Comparison of ENCODE assay signal across 12 mouse cellular contexts in the genomic region with DNA sequence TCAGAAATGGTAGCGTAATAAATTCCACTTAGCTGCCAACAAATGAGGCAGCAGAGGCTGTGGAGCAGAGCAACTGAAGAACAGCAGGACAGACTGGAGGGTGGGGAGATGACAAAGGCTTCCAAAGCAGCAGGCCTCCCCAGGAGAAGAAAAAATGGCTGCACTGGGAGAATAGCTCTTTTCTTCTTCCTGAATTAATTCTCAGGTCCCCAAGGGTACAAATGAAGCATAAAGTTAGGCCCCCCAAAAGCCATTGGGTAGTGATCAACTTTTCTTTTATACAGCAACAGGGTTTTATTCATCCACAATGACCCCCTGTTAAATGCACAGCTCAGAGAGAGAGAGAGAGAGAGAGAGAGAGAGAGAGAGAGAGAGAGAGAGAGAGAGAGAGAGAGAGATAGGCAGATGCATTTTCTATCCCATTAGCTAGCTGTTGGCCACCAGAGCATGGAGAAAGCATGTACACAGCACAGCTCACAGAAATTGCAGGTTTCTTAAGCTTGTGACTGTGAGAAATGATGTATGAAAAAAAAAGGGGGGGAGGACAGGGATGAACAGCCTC. TPM values are rescaled to one million over a fixed set of nuclear protein-coding genes. Genes with fewer than 3 reads are reported as not detected.
DNase-seq lines count a peak whose midpoint lies in the region; ATAC-seq lines count a peak whose summit lies in the region.
"Had no signal": no experiment of that assay in that cellular context is flagged by ENCODE, and none has a peak within 500 bp of the region (broad histone marks: within the 10 kb centered on the region; RNA-seq: fewer than 3 reads in every experiment).

No protein-coding gene starts in this region.

- peak; percentile 95 for ATAC-seq in frontal cortex, adult (ENCODE audit: low TSS enrichment)
- ATAC-seq in forebrain, embryonic 16.5 days, result peak; percentile 83

- H3K4me1 ChIP-seq in forebrain, embryonic 16.5 days (replicated peaks; ENCODE audit: control insufficient read depth, insufficient read depth, low read length), result peaks cover 6% of the 10 kb centered on the region

- no peak overlapping the region for H3K9ac ChIP-seq in forebrain, embryonic 16.5 days (replicated peaks; ENCODE audit: low read depth, low read length)

- no peaks in the 10 kb centered on the region for H3K36me3 ChIP-seq in forebrain, embryonic 16.5 days (ENCODE audit: control insufficient read depth, insufficient read depth)
- H3K36me3 ChIP-seq: G1E had no signal

- H3K27ac ChIP-seq in forebrain, embryonic 16.5 days (ENCODE audit: low read length), result peak overlapping the region; percentile 39

- no peak overlapping the region for H3K4me3 ChIP-seq in forebrain, embryonic 16.5 days (replicated peaks; ENCODE audit: low read length)

- H3K9me3 ChIP-seq in forebrain, embryonic 16.5 days (ENCODE audit: control insufficient read depth, low read length), result no peaks in the 10 kb centered on the region
- H3K9me3 ChIP-seq: G1E had no signal

- intact Hi-C loops in left cerebral cortex, postnatal 14 days (cut with DNase I), result no loop called here

- WGBS in forebrain, embryonic 16.5 days, result 3% methylated on average over 1 of the region's 1 CpGs

- no peaks in the 10 kb centered on the region for H3K27me3 ChIP-seq in forebrain, embryonic 16.5 days (replicated peaks; ENCODE audit: control insufficient read depth, insufficient read depth, low read length)

- no peak overlapping the region for H3K4me2 ChIP-seq in forebrain, embryonic 16.5 days (ENCODE audit: low read length)
- H3K4me2 ChIP-seq: heart, embryonic 11.5 days had no signal

- DNase-seq in frontal cortex, postnatal 25 days (ENCODE audit: low spot score in 2 of 2), result no peak
- DNase-seq in brain, adult 2 months (ENCODE audit: low read depth, low spot score), result peak; percentile 76
- DNase-seq in left cerebral cortex, postnatal 14 days (ENCODE audit: low spot score in 2 of 2), result peak; percentile 8 to 11
- no peak for DNase-seq in spleen, postnatal 10 days (ENCODE audit: low spot score in 2 of 2)
- DNase-seq in adrenal gland, postnatal 10 days, result no peak
- no peak for DNase-seq in kidney, postnatal 25 days
- DNase-seq: kidney, postnatal 14 days; liver had no signal

RNA-seq across cellular contexts. Expression of gene Iqub, which starts 44.2 kb away (rescaled TPM):
- polyA plus RNA-seq in forebrain, embryonic 16.5 days (2015; fragmentation: Nextera tagmentation; extraction: Ambion mirVana), result 0.82 and 1.2 TPM in 2 replicates
- under 1 TPM; 0.79 to 0.95 TPM for total RNA-seq in left cerebral cortex, postnatal 14 days (2021)
- under 1 TPM; 0.09 to 0.33 TPM for total RNA-seq in adrenal gland, postnatal 10 days (2021)
- polyA plus RNA-seq: G1E had no signal

RNA-seq across cellular contexts. Expression of gene Ndufa5, which starts 57.2 kb away (rescaled TPM):
- 274 and 298 TPM in 2 replicates for polyA plus RNA-seq in forebrain, embryonic 16.5 days (2015; fragmentation: Nextera tagmentation; extraction: Ambion mirVana)
- 100 to 1,000 TPM; 223 to 227 TPM for total RNA-seq in left cerebral cortex, postnatal 14 days (2021)
- 100 to 1,000 TPM; 478 to 607 TPM for total RNA-seq in adrenal gland, postnatal 10 days (2021)

RNA-seq across cellular contexts. Expression of gene Asb15, which starts 57.3 kb away (rescaled TPM):
- polyA plus RNA-seq in forebrain, embryonic 16.5 days (2015; fragmentation: Nextera tagmentation; extraction: Ambion mirVana), result not detected in 2 replicates
- total RNA-seq in left cerebral cortex, postnatal 14 days (2021), result not detected
- under 1 TPM; 0.12 to 0.82 TPM for total RNA-seq in adrenal gland, postnatal 10 days (2021)
- polyA plus RNA-seq: G1E had no signal

Comparison
In these comparisons a context has a peak if more than half of its experiments do, and no peak if none do; other contexts are left out.
1. DNase-seq: peak in brain, adult 2 months (single experiment) and left cerebral cortex, postnatal 14 days (2 of 2); none in frontal cortex, postnatal 25 days (0 of 2), spleen, postnatal 10 days (0 of 2), adrenal gland, postnatal 10 days (single experiment) and kidney, postnatal 25 days (0 of 2).